Mouse (Mus musculus): ENCODE results near the gene Ets1. TPM values are rescaled to one million over a fixed set of nuclear protein-coding genes. Genes with fewer than 3 reads are reported as not detected.

The Ets1 gene
- polyA plus RNA-seq, 1 experiment from 2014 or later: 27.3 TPM

- 0 out of 2 replicates have a peak, but pooled peaks cover 4% of the 10 kb centered on the region for H3K36me3 ChIP-seq (replicated peaks)
- no peaks in the 10 kb centered on the region for H3K9me3 ChIP-seq
- no peak overlapping the region for H3K4me3 ChIP-seq
- 94% methylated on average over 2 of the region's 2 CpGs for WGBS
- no peaks in the 10 kb centered on the region for H3K4me1 ChIP-seq
- H3K27me3 ChIP-seq (ENCODE audit: poor library complexity, severe bottlenecking): no peaks in the 10 kb centered on the region
- H3K27ac ChIP-seq: no peak overlapping the region
- no peak for DNase-seq (ENCODE audit: extremely low spot score, low spot score)
Observed at GRCm38 (mm10) chr9:32756002-32756401, 120.0 kb downstream of the Ets1 start.

GRCm38 (mm10) chr9:32758280-32758905 is 122.4 kb downstream of the Ets1 start:
- WGBS: 83% methylated on average over 5 of the region's 5 CpGs
- no peaks in the 10 kb centered on the region for H3K27me3 ChIP-seq (ENCODE audit: poor library complexity, severe bottlenecking)
- no peak overlapping the region for H3K27ac ChIP-seq
- H3K4me1 ChIP-seq: no peaks in the 10 kb centered on the region
- no peak overlapping the region for H3K4me3 ChIP-seq
- no peaks in the 10 kb centered on the region for H3K9me3 ChIP-seq
- H3K36me3 ChIP-seq (replicated peaks): 0 out of 2 replicates have a peak, but pooled peaks cover 4% of the 10 kb centered on the region
- no peak for DNase-seq (ENCODE audit: extremely low spot score, low spot score)

GRCm38 (mm10) chr9:32760649-32761157 is 124.7 kb downstream of the Ets1 start:
- no peaks in the 10 kb centered on the region for H3K36me3 ChIP-seq (replicated peaks)
- WGBS: 91% methylated on average over 4 of the region's 4 CpGs
- no peak overlapping the region for H3K27ac ChIP-seq
- no peak for DNase-seq (ENCODE audit: extremely low spot score, low spot score)
- no peaks in the 10 kb centered on the region for H3K27me3 ChIP-seq (ENCODE audit: poor library complexity, severe bottlenecking)
- no peak overlapping the region for H3K4me3 ChIP-seq
- H3K4me1 ChIP-seq: 0 out of 2 replicates have a peak, but pooled peaks cover 4% of the 10 kb centered on the region
- no peaks in the 10 kb centered on the region for H3K9me3 ChIP-seq

GRCm38 (mm10) chr9:32761326-32761725 is 125.3 kb downstream of the Ets1 start:
- Histone ChIP-seq H3K4me3 (no peak overlapping the region), H3K4me1 (0 out of 2 replicates have a peak, but pooled peaks cover 4% of the 10 kb centered on the region), H3K27ac (no peak overlapping the region), H3K27me3 (ENCODE audit: poor library complexity, severe bottlenecking) (no peaks in the 10 kb centered on the region), H3K36me3 (replicated peaks) (no peaks in the 10 kb centered on the region), H3K9me3 (no peaks in the 10 kb centered on the region)
- DNase-seq (ENCODE audit: extremely low spot score, low spot score): no peak
- 79% methylated on average over 2 of the region's 2 CpGs for WGBS

- 76% methylated on average over 9 of the region's 9 CpGs for WGBS
- no peaks in the 10 kb centered on the region for H3K36me3 ChIP-seq (replicated peaks)
- no peak overlapping the region for H3K4me3 ChIP-seq
Observed at GRCm38 (mm10) chr9:32764374-32764773, 128.4 kb downstream of the Ets1 start.

GRCm38 (mm10) chr9:32765123-32765522 is 129.1 kb downstream of the Ets1 start:
- H3K27ac ChIP-seq: no peak overlapping the region
- no peaks in the 10 kb centered on the region for H3K27me3 ChIP-seq (ENCODE audit: poor library complexity, severe bottlenecking)
- no peaks in the 10 kb centered on the region for H3K36me3 ChIP-seq (replicated peaks)
- H3K4me1 ChIP-seq: 0 out of 2 replicates have a peak, but pooled peaks cover 4% of the 10 kb centered on the region
- H3K9me3 ChIP-seq: no peaks in the 10 kb centered on the region
- WGBS: 98% methylated on average over 3 of the region's 3 CpGs
- no peak for DNase-seq (ENCODE audit: extremely low spot score, low spot score)
- no peak overlapping the region for H3K4me3 ChIP-seq

More at GRCm38 (mm10) chr9:32764374-32764773, 128.4 kb downstream of the Ets1 start:
- Histone ChIP-seq H3K27ac (no peak overlapping the region), H3K9me3 (no peaks in the 10 kb centered on the region), H3K27me3 (ENCODE audit: poor library complexity, severe bottlenecking) (no peaks in the 10 kb centered on the region), H3K4me1 (0 out of 2 replicates have a peak, but pooled peaks cover 4% of the 10 kb centered on the region)
- DNase-seq (ENCODE audit: extremely low spot score, low spot score): no peak

GRCm38 (mm10) chr9:32778866-32779265 is 142.8 kb downstream of the Ets1 start:
- Histone ChIP-seq H3K4me1 (no peaks in the 10 kb centered on the region), H3K4me3 (no peak overlapping the region), H3K36me3 (replicated peaks) (no peaks in the 10 kb centered on the region), H3K27me3 (ENCODE audit: poor library complexity, severe bottlenecking) (no peaks in the 10 kb centered on the region), H3K27ac (no peak overlapping the region), H3K9me3 (no peaks in the 10 kb centered on the region)
- no peak for DNase-seq (ENCODE audit: extremely low spot score, low spot score)
- WGBS: 76% methylated on average over 1 of the region's 1 CpGs

- Histone ChIP-seq H3K4me3 (no peak overlapping the region), H3K36me3 (replicated peaks) (no peaks in the 10 kb centered on the region), H3K27me3 (ENCODE audit: poor library complexity, severe bottlenecking) (no peaks in the 10 kb centered on the region), H3K4me1 (peaks cover 7% of the 10 kb centered on the region), H3K27ac (no peak overlapping the region), H3K9me3 (no peaks in the 10 kb centered on the region)
- WGBS: 82% methylated on average over 8 of the region's 8 CpGs
- DNase-seq (ENCODE audit: extremely low spot score, low spot score): no peak
Observed at GRCm38 (mm10) chr9:32782391-32783092, 146.5 kb downstream of the Ets1 start.

- Histone ChIP-seq H3K36me3 (replicated peaks) (no peaks in the 10 kb centered on the region), H3K4me3 (no peak overlapping the region), H3K4me1 (peaks cover 18% of the 10 kb centered on the region), H3K9me3 (no peaks in the 10 kb centered on the region), H3K27me3 (ENCODE audit: poor library complexity, severe bottlenecking) (no peaks in the 10 kb centered on the region), H3K27ac (no peak overlapping the region)
- no peak for DNase-seq (ENCODE audit: extremely low spot score, low spot score)
- WGBS: 79% methylated on average over 7 of the region's 7 CpGs
Observed at GRCm38 (mm10) chr9:32787091-32787490, 151.1 kb downstream of the Ets1 start.

GRCm38 (mm10) chr9:32787615-32788014 is 151.6 kb downstream of the Ets1 start:
- no peak overlapping the region for H3K27ac ChIP-seq
- 16% methylated on average over 1 of the region's 1 CpGs for WGBS
- no peak for DNase-seq (ENCODE audit: extremely low spot score, low spot score)
- H3K4me1 ChIP-seq: peaks cover 18% of the 10 kb centered on the region
- no peaks in the 10 kb centered on the region for H3K27me3 ChIP-seq (ENCODE audit: poor library complexity, severe bottlenecking)
- H3K36me3 ChIP-seq (replicated peaks): no peaks in the 10 kb centered on the region
- H3K4me3 ChIP-seq: no peak overlapping the region
- H3K9me3 ChIP-seq: no peaks in the 10 kb centered on the region

- H3K27me3 ChIP-seq (ENCODE audit: poor library complexity, severe bottlenecking): no peaks in the 10 kb centered on the region
- H3K9me3 ChIP-seq: no peaks in the 10 kb centered on the region
- peaks cover 18% of the 10 kb centered on the region for H3K4me1 ChIP-seq
- 78% methylated on average over 7 of the region's 7 CpGs for WGBS
- no peaks in the 10 kb centered on the region for H3K36me3 ChIP-seq (replicated peaks)
- no peak overlapping the region for H3K4me3 ChIP-seq
- H3K27ac ChIP-seq: no peak overlapping the region
- no peak for DNase-seq (ENCODE audit: extremely low spot score, low spot score)
Observed at GRCm38 (mm10) chr9:32789306-32789705, 153.3 kb downstream of the Ets1 start.

- Histone ChIP-seq H3K27me3 (ENCODE audit: poor library complexity, severe bottlenecking) (no peaks in the 10 kb centered on the region), H3K36me3 (replicated peaks) (no peaks in the 10 kb centered on the region), H3K4me1 (peaks cover 18% of the 10 kb centered on the region), H3K27ac (no peak overlapping the region), H3K9me3 (no peaks in the 10 kb centered on the region), H3K4me3 (no peak overlapping the region)
- DNase-seq (ENCODE audit: extremely low spot score, low spot score): no peak
- 72% methylated on average over 6 of the region's 6 CpGs for WGBS
Observed at GRCm38 (mm10) chr9:32791699-32792098, 155.7 kb downstream of the Ets1 start.

- no peak overlapping the region for H3K27ac ChIP-seq
- 88% methylated on average over 1 of the region's 1 CpGs for WGBS
- H3K27me3 ChIP-seq (ENCODE audit: poor library complexity, severe bottlenecking): no peaks in the 10 kb centered on the region
- H3K36me3 ChIP-seq (replicated peaks): no peaks in the 10 kb centered on the region
- no peaks in the 10 kb centered on the region for H3K4me1 ChIP-seq
- no peak overlapping the region for H3K4me3 ChIP-seq
- no peaks in the 10 kb centered on the region for H3K9me3 ChIP-seq
- DNase-seq (ENCODE audit: extremely low spot score, low spot score): no peak
Observed at GRCm38 (mm10) chr9:32798171-32798570, 162.2 kb downstream of the Ets1 start.

All from forebrain, embryonic 10.5 days (tissue).